Mouse (Mus musculus): ENCODE results near the gene Fam53b.

Fam53b gene

GRCm38 (mm10) chr7:132810879-132811278 lies 2.8 kb downstream of the Fam53b start:
- peak; percentile 97 for DNase-seq (ENCODE audit: low read depth)

DNA sequence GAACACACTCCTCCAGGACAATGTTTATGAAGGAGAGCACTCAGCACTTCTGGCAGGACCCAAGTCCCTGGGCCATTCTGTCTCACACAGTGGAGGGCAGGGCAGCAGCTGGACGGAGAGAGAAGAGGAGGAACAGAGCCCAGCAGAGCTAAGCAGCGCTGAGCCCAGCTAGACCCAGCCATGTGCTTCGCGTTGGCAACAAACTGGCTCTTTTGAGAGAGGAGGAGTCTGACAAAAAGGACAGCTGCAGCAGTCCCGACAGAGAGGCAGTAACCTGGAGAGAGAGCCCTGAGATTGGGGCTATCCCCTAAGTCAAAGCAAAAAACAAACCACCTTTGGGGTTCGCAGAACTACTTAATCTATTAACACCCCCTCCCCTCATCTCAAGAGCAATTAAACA lies 3.3 kb downstream of the Fam53b start:
- no peak for DNase-seq (ENCODE audit: low read depth)

DNA sequence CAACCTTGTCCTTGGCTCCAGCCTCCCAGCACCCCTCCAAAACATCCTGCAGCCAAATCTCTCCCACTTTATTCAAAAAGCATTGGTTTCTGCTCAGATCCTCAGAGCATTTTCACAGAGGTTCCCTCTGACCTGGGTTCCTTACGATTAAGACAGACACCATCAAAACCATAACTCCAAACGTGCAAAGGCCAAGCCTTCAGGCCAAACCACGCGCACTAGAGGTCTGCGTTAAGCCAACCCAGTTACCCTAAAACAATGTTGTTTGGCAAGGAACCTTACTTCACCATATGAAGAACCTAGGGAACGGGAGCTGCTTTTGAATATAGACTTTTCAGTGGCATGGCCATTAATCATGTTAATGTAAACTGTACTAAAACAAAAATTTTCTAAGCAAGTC lies 4.0 kb downstream of the Fam53b start:
- peak; percentile 31 for DNase-seq (ENCODE audit: low read depth)

- DNase-seq (ENCODE audit: low read depth) = peak; percentile 63
These were observed 4.6 kb downstream of the Fam53b start for GRCm38 (mm10) chr7:132808841-132809682.

GRCm38 (mm10) chr7:132808051-132808796 lies 5.5 kb downstream of the Fam53b start:
- DNase-seq (ENCODE audit: low read depth) = peak; percentile 53

- DNase-seq (ENCODE audit: low read depth) = peak; percentile 62
These were observed 6.5 kb downstream of the Fam53b start for GRCm38 (mm10) chr7:132806926-132807857.

- peak; percentile 56 for DNase-seq (ENCODE audit: low read depth)
These were observed 7.4 kb downstream of the Fam53b start for GRCm38 (mm10) chr7:132806286-132806685.

GRCm38 (mm10) chr7:132804951-132805350 lies 8.7 kb downstream of the Fam53b start:
- peak; percentile 77 for DNase-seq (ENCODE audit: low read depth)

- no peak for DNase-seq (ENCODE audit: low read depth)
These were observed 9.2 kb downstream of the Fam53b start for GRCm38 (mm10) chr7:132804461-132804860.

DNA sequence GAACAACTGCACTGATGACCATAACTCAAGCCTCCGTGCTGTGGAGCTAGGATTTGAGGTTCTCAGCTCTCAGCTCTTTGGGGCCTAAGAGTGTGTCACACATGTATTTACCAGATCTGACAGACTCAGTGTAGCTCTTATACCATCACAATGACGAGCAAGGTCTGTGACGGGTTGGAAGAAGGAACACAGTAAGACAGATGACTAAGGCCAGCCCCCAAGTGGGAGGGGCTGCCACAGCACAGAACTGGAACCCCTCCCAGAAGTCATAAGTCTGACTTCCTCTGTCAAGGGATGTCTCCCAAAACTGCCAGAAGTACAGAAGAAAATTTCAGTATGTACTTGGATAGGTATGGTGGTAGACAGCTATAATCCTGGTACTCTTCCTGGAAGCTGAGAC lies 9.7 kb downstream of the Fam53b start:
- DNase-seq (ENCODE audit: low read depth) = peak; percentile 93

DNA sequence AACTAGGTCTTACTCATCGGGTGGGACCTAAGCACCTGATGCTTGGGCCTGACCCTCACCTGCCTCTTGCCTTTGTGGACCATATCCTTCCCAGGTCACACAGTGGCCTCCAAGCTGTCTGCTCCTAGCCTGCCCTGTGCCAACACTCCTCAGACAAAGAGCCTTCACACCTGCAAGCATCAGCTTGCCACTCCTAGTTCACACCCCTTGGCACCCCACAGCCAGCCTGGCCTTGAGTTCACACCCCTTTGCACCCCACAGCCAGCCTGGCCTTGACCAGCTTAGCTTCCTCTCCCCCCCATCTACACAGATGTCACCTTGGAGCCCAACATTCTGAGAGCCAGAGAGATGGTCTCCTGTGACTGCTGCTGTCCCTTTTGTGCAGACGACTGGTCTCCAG lies 10.3 kb downstream of the Fam53b start:
- no peak for DNase-seq (ENCODE audit: low read depth)

DNA sequence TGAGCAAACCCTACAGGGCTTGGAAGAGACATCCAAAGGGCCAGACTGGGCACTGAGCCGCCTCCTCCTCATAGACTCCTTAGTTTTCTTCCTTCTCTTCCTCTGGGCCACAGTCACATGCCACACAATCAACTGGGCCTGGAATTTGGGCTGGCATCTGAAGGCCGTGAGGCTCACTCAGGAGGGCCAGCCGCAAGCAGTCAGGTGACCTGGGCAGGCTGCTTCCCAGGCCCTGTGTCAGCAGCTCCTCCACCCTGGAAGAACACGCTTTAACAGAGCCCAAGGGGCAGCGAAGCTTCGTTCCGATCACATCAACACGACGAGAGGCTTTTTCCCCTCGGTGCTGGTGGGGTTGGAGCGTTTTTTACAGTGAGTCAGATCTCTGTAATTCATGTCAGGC lies 11.0 kb downstream of the Fam53b start:
- DNase-seq (ENCODE audit: low read depth) = no peak

GRCm38 (mm10) chr7:132802066-132802465 lies 11.6 kb downstream of the Fam53b start:
- DNase-seq (ENCODE audit: low read depth) = peak; percentile 61

GRCm38 (mm10) chr7:132801509-132801908 lies 12.2 kb downstream of the Fam53b start:
- DNase-seq (ENCODE audit: low read depth) = peak; percentile 64

- DNase-seq (ENCODE audit: low read depth) = peak; percentile 54
These were observed 12.8 kb downstream of the Fam53b start for GRCm38 (mm10) chr7:132800868-132801267.

DNA sequence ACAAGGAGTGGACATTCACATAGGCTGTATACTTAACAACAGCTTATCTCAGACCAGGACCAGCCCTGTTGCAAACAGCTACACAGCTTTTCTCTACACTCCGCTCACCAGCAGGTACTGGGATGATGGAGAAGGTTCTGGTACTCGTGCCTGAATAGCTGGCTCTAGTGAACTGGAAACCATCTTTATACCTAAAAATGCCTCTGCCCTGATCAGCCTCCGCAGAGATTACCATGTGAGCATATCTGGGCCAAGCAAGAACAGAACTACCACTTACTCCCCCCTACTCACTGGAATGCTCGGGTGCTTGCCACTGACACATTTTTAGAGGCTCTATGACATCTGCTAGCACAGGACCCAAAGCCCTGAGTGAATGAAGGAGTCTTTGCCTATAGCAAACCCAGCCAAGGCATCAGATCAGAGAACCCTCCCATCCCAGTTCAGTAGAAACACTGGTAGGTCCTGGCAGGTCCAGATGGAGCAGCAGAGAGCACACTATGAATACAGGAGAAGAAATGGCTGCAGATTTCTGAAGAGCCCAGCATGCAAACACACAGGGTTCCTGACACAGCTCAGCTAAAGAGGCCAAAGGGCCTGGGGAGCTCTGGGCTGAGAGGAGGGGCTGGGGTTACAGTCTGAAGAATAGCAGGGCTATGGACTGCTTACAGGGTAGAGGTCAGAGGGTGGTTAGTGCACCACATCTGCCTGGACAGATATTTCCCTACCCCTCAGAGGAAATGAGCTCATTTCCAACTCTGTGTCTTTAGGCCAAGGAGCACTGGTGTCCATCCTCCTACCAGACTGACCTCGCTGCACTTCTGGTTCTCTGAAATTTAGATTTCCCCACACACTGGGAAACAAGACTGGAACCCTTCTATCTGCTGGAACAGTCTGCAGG lies 14.3 kb downstream of the Fam53b start:
- DNase-seq (ENCODE audit: low read depth) = peak; percentile 41

DNA sequence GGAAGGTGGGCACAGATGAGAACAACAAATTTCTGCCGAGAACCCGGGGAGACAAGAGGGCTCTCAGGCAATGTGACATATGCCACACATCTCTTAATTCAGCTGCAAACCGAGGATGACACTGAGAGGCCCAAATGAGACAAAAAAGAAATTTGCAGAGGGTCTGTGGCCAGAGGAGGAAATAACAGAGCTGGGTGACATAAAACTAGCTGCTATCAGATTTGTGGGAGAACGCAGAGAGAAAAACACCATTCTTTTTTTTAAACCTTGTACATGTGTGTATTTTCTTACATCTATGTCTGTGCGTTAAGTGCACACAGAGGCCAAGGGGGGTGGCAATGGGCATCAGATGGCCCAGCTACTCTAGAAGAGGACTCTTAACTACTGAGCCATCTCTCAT lies 18.5 kb downstream of the Fam53b start:
- peak; percentile 72 for DNase-seq (ENCODE audit: low read depth)

DNA sequence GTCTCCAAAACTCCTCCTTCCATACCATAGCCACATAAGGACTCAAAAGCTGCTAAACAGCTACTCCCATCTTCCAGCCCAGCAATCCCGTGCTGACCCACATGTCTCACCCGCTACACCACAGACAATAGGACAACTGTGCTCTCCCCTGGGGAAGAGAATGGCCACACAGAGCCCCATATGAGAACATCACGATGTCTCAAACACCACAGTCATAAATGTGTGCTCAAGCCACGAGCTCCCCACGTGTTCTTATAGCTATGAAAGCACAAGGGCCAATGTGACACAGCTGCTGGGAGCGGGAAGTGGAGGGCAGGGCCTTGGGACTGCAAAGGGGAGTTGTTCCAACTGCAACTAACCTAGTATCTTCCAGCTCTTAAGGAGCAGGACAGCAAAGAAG lies 20.2 kb downstream of the Fam53b start:
- DNase-seq (ENCODE audit: low read depth) = peak; percentile 54

DNA sequence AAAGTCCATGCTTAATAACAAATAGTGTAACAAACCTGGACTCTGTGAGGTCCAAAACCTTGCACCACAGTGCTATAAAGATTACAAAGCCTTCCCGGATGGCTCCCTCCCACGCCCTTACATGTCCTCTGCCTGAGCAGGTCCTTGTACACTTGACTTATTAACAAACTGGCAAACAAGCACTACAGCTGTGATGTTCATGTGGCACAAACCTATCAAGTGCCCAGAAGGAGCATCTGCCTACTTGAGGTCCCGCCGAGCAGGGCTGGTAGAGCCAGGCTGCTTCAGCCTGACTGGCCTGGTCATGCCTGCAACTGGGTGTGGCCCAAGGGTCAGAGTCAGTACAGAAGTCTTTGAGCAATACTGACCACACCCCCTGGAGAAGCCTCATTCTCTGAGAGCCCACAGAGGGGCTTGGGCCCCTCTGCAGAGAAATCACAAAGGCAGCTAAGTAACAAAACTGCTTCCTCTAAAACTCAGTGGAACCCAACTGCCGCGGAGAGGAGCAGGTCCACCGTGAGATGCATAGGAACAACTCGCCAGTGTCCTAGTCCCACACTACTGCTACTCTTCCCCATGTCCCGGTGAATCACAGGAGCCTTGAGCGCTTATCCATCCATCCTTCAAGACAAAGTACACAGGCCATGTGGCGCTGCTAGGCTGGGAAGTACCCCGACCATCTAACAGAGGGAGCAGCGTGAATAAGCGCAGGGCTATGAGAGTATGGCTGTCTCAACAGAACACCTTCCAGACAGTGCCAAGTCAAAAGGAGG lies 23.1 kb downstream of the Fam53b start:
- no peak for DNase-seq (ENCODE audit: low read depth)

GRCm38 (mm10) chr7:132788826-132789225 lies 24.9 kb downstream of the Fam53b start:
- DNase-seq (ENCODE audit: low read depth) = no peak

All from induced T-regulatory cell, adult 2 months (primary cell).